Mouse (Mus musculus) thymus, adult 2 months (tissue): ENCODE measurements around the gene Olfr1288.

Source experiments
- CTCF ChIP-seq: fragments of 200-500 bp; IDR thresholded peaks from 2 replicates; pipeline ENCODE4 v1.5.1; 2012; ENCODE audit warnings: mild to moderate bottlenecking, control low read depth, low read length, moderate library complexity, borderline replicate concordance; ENCODE audit not compliant: control insufficient read depth, poor library complexity, insufficient read depth; ENCODE audit errors: extremely low read depth
- POLR2A ChIP-seq: fragments of 200-500 bp; IDR thresholded peaks from 2 replicates; pipeline ENCODE4 v1.6.1; 2012; ENCODE audit warnings: mild to moderate bottlenecking, low read length, control low read depth, moderate library complexity; ENCODE audit not compliant: control insufficient read depth, poor library complexity, insufficient read depth; ENCODE audit errors: extremely low read depth

GRCm38 (mm10) chr2:111524903-111525302, 51.0 kb downstream of the Olfr1288 start, which contains the start of gene Olfr1293-ps:
- TF ChIP-seq POLR2A, result no peak
- no peak for TF ChIP-seq CTCF
